Mouse (Mus musculus): Measurements from ENCODE around the gene Wdr47. TPM values are rescaled to one million over a fixed set of nuclear protein-coding genes. Genes with fewer than 3 reads are reported as not detected.

Gene Wdr47
- polyA plus RNA-seq, 1 experiment from 2014 or later: 0.80 TPM

DNA sequence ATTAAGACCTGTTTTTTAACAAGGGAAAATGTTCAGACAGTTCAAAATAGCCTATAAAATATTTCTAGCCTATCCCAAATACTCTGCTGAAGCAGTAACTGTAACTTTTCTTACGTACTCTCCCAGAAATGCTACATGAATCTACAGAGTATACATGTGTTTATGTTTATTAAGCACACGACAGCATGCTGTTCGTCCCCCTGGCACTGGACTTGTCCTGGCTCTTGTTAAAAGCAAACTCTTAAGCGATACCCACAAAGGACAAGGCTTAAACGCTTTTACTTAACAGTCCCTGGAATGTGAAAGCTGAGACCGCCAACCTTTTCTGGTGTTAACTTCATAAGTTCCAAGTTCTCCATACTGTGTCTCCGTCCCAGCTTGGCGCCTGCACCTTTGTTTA, 98.4 kb downstream of the Wdr47 start:
- no peaks in the 10 kb centered on the region for H3K9me3 ChIP-seq (ENCODE audit: low read length)
- no peak for ATAC-seq
- WGBS (ENCODE audit: insufficient replicate concordance): 91% methylated on average over 8 of the region's 8 CpGs

DNA sequence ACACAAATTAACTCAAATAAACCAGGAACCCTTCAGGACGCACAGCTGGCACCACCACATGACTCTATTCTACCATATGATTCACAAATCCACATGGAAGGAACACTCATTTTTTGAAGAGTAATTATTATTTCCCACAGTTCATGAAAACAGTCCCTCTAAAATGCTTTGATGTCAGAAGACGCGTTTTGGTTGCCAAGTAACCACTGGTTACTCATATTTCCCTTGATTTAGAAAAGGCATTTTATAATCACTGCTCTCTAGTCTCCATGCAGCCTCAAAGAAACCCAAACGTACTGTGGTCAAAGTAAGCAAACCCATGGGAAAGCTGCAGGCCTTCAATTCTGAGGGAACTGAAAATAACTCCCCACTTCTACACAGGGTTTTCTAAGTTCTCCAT, 98.9 kb downstream of the Wdr47 start:
- Histone ChIP-seq H3K9ac (replicated peaks) (no peak overlapping the region), H3K4me1 (ENCODE audit: insufficient read depth) (no peaks in the 10 kb centered on the region), H3K9me3 (ENCODE audit: low read length) (no peaks in the 10 kb centered on the region), H3K36me3 (replicated peaks; ENCODE audit: insufficient read depth, low read length) (peaks cover 39% of the 10 kb centered on the region), H3K27me3 (ENCODE audit: insufficient read depth, low read length) (no peaks in the 10 kb centered on the region), H3K4me2 (ENCODE audit: low read depth, low read length) (no peak overlapping the region), H3K4me3 (ENCODE audit: low read depth, low read length) (no peak overlapping the region), H3K27ac (ENCODE audit: low read depth) (no peak overlapping the region)
- TF ChIP-seq CTCF (IDR thresholded peaks at IDR 0.05; ENCODE audit: low read depth) (no peak), EP300 (IDR thresholded peaks at IDR 0.05; ENCODE audit: low read depth) (no peak)
- 87% methylated on average over 4 of the region's 4 CpGs for WGBS (ENCODE audit: insufficient replicate concordance)
- DNase-seq: no peak
- ATAC-seq: no peak

More for the DNA sequence above, 98.4 kb downstream of the Wdr47 start:
- no peak for DNase-seq
- H3K4me3 ChIP-seq (ENCODE audit: low read depth, low read length): no peak overlapping the region
- TF ChIP-seq EP300 (IDR thresholded peaks at IDR 0.05; ENCODE audit: low read depth) (no peak), CTCF (IDR thresholded peaks at IDR 0.05; ENCODE audit: low read depth) (no peak)
- no peak overlapping the region for H3K4me2 ChIP-seq (ENCODE audit: low read depth, low read length)
- H3K27me3 ChIP-seq (ENCODE audit: insufficient read depth, low read length): no peaks in the 10 kb centered on the region
- peaks cover 38% of the 10 kb centered on the region for H3K36me3 ChIP-seq (replicated peaks; ENCODE audit: insufficient read depth, low read length)
- H3K27ac ChIP-seq (ENCODE audit: low read depth): no peak overlapping the region
- H3K9ac ChIP-seq (replicated peaks): no peak overlapping the region
- H3K4me1 ChIP-seq (ENCODE audit: insufficient read depth): no peaks in the 10 kb centered on the region

DNA sequence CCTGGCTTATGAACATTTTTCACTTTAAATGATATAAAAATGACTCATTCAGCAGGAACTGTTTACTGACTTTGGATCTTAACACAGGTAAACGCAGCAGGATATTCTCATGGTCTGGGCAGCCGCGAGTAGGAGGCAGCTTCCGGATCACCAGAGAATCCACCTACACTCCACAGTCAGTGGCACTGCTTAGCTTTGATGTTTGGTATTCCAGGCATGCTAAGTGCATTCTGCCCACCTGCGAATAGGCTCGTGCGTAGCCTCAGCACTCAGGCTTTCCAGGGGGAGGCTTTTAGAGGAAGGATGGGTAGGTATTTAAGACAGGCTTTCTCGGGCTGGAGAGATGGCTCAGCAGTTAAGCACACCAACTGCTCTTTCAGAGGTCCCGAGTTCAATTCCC, 103.2 kb downstream of the Wdr47 start:
- WGBS (ENCODE audit: insufficient replicate concordance): 90% methylated on average over 9 of the region's 9 CpGs
- Histone ChIP-seq H3K4me1 (ENCODE audit: insufficient read depth) (no peaks in the 10 kb centered on the region), H3K36me3 (replicated peaks; ENCODE audit: insufficient read depth, low read length) (peaks cover 49% of the 10 kb centered on the region), H3K4me3 (ENCODE audit: low read depth, low read length) (no peak overlapping the region), H3K9ac (replicated peaks) (no peak overlapping the region), H3K27me3 (ENCODE audit: insufficient read depth, low read length) (no peaks in the 10 kb centered on the region), H3K9me3 (ENCODE audit: low read length) (no peaks in the 10 kb centered on the region), H3K4me2 (ENCODE audit: low read depth, low read length) (no peak overlapping the region), H3K27ac (ENCODE audit: low read depth) (no peak overlapping the region)
- DNase-seq (no peak), ATAC-seq (no peak)
- no peak for TF ChIP-seq CTCF (IDR thresholded peaks at IDR 0.05; ENCODE audit: low read depth)

Small RNAs within 50 kb of the gene (microRNA-seq; reads per million reads assigned to microRNA genes)
- not detected for gene Gm22860

Other genes starting within 250 kb of the Wdr47 start
- gene Mybphl, start 226.4 kb upstream of the Wdr47 start, polyA plus RNA-seq (2015; fragmentation: Nextera tagmentation; extraction: Ambion mirVana): 0.49 and 0.76 TPM in 2 replicates
- gene Psrc1, start 207.4 kb upstream of the Wdr47 start, polyA plus RNA-seq (2015; fragmentation: Nextera tagmentation; extraction: Ambion mirVana): 5.6 and 7.8 TPM in 2 replicates
- gene Celsr2, start 175.7 kb upstream of the Wdr47 start, polyA plus RNA-seq (2015; fragmentation: Nextera tagmentation; extraction: Ambion mirVana): 0.18 and 0.30 TPM in 2 replicates
- 39.0 and 41.7 TPM in 2 replicates for gene Sars, start 146.1 kb upstream of the Wdr47 start, polyA plus RNA-seq (2015; fragmentation: Nextera tagmentation; extraction: Ambion mirVana)
- not detected in 2 replicates for gene 1700013F07Rik, start 57.1 kb upstream of the Wdr47 start, polyA plus RNA-seq (2015; fragmentation: Nextera tagmentation; extraction: Ambion mirVana)
- 0.59 and 0.72 TPM in 2 replicates for gene 5330417C22Rik, start 54.7 kb upstream of the Wdr47 start, polyA plus RNA-seq (2015; fragmentation: Nextera tagmentation; extraction: Ambion mirVana)
- gene Tmem167b, start 28.8 kb upstream of the Wdr47 start, polyA plus RNA-seq (2015; fragmentation: Nextera tagmentation; extraction: Ambion mirVana): 11.1 and 12.6 TPM in 2 replicates
- gene Taf13, start 19.6 kb upstream of the Wdr47 start, polyA plus RNA-seq (2015; fragmentation: Nextera tagmentation; extraction: Ambion mirVana): 14.0 and 15.5 TPM in 2 replicates
- gene Clcc1, start 62.6 kb downstream of the Wdr47 start, polyA plus RNA-seq (2015; fragmentation: Nextera tagmentation; extraction: Ambion mirVana): 49.7 and 51.1 TPM in 2 replicates
- gene Gpsm2, start 131.0 kb downstream of the Wdr47 start, polyA plus RNA-seq (2015; fragmentation: Nextera tagmentation; extraction: Ambion mirVana): 18.3 and 21.6 TPM in 2 replicates
- gene Aknad1, start 148.4 kb downstream of the Wdr47 start, polyA plus RNA-seq (2015; fragmentation: Nextera tagmentation; extraction: Ambion mirVana): 0.06 and 0.13 TPM in 2 replicates
- gene Stxbp3, start 249.2 kb downstream of the Wdr47 start, polyA plus RNA-seq (2015; fragmentation: Nextera tagmentation; extraction: Ambion mirVana): 18.1 and 19.3 TPM in 2 replicates